Mouse (Mus musculus): ENCODE data around the gene Grk4. TPM values are rescaled to one million over a fixed set of nuclear protein-coding genes. Genes with fewer than 3 reads are reported as not detected.

Gene Grk4
- polyA plus RNA-seq, 1 experiment from 2014 or later: 4.1 TPM

DNA sequence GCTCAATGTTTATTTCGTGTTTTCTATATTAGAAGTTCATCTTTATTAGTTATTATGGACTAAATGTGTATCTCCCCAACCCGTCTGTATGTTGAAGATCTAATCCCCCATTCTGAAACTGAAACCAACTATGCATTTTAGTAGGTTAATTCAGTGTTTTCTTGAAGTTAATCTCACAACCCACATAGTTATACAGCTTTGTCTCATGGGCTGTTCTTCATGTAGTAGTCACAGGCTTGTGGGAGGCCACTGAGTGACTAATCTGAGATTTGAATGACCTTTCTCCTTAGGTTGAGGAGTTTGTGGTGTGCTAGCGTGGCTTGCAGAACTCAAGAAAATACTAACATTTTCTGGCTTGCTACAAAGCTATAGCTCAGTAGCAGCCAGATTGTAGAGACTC is 124.8 kb downstream of the Grk4 start:
- H3K4me1 ChIP-seq: no peaks in the 10 kb centered on the region
- no peak overlapping the region for H3K27ac ChIP-seq
- no peak for ATAC-seq (ENCODE audit: insufficient number of reproducible peaks, insufficient read depth, low FRiP score, low TSS enrichment, low read depth)
- no peaks in the 10 kb centered on the region for H3K9me3 ChIP-seq
- peaks cover 41% of the 10 kb centered on the region for H3K36me3 ChIP-seq
- H3K9ac ChIP-seq: no peak overlapping the region
- H3K4me2 ChIP-seq: no peak overlapping the region
- WGBS: 86% methylated on average over 3 of the region's 3 CpGs
- no peak overlapping the region for H3K4me3 ChIP-seq
- H3K27me3 ChIP-seq: no peaks in the 10 kb centered on the region

- peaks cover 47% of the 10 kb centered on the region for H3K36me3 ChIP-seq
- H3K4me3 ChIP-seq: no peak overlapping the region
- no peaks in the 10 kb centered on the region for H3K4me1 ChIP-seq
- H3K9me3 ChIP-seq: no peaks in the 10 kb centered on the region
- 76% methylated on average over 2 of the region's 2 CpGs for WGBS
- H3K27me3 ChIP-seq: no peaks in the 10 kb centered on the region
- H3K4me2 ChIP-seq: no peak overlapping the region
- no peak overlapping the region for H3K27ac ChIP-seq
- no peak overlapping the region for H3K9ac ChIP-seq
- ATAC-seq (ENCODE audit: insufficient number of reproducible peaks, insufficient read depth, low FRiP score, low TSS enrichment, low read depth): no peak
These were observed 131.0 kb downstream of the Grk4 start for GRCm38 (mm10) chr5:34791141-34791540.

GRCm38 (mm10) chr5:34800292-34800953 is 140.2 kb downstream of the Grk4 start:
- Histone ChIP-seq H3K27ac (no peak overlapping the region), H3K27me3 (no peaks in the 10 kb centered on the region), H3K4me3 (no peak overlapping the region), H3K9me3 (no peaks in the 10 kb centered on the region), H3K9ac (no peak overlapping the region), H3K4me2 (no peak overlapping the region), H3K4me1 (peaks cover 6% of the 10 kb centered on the region; the same call in 1 of the 2 replicates), H3K36me3 (peaks cover 58% of the 10 kb centered on the region)
- ATAC-seq (ENCODE audit: insufficient number of reproducible peaks, insufficient read depth, low FRiP score, low TSS enrichment, low read depth): no peak
- WGBS: 93% methylated on average over 5 of the region's 5 CpGs

MicroRNAs encoded within 50 kb of the gene (microRNA counts, 519-probe panel; counts per million panel counts)
- 1,964 counts per million, percentile 51 among the panel's probes with 10 or more counts for microRNA mmu-miR-467g

Small RNA genes lying within 50 kb of the gene (microRNA-seq; reads per million reads assigned to microRNA genes)
- gene Mir467g: not detected

Other genes starting within 250 kb of the Grk4 start
- gene Tnip2, start 146.4 kb upstream of the Grk4 start, polyA plus RNA-seq (2015; fragmentation: Nextera tagmentation; extraction: Ambion mirVana): 24.6 and 25.2 TPM in 2 replicates
- 8.3 and 13.9 TPM in 2 replicates for gene Sh3bp2, start 134.5 kb upstream of the Grk4 start, polyA plus RNA-seq (2015; fragmentation: Nextera tagmentation; extraction: Ambion mirVana)
- 196 and 208 TPM in 2 replicates for gene Add1, start 86.7 kb upstream of the Grk4 start, polyA plus RNA-seq (2015; fragmentation: Nextera tagmentation; extraction: Ambion mirVana)
- 129 and 146 TPM in 2 replicates for gene Mfsd10, start 23.2 kb upstream of the Grk4 start, polyA plus RNA-seq (2015; fragmentation: Nextera tagmentation; extraction: Ambion mirVana)
- gene Nop14, start 231 bp upstream of the Grk4 start, polyA plus RNA-seq (2015; fragmentation: Nextera tagmentation; extraction: Ambion mirVana): 29.4 and 32.5 TPM in 2 replicates
- 15.5 and 15.6 TPM in 2 replicates for gene Htt, start 101.4 kb downstream of the Grk4 start, polyA plus RNA-seq (2015; fragmentation: Nextera tagmentation; extraction: Ambion mirVana)
- 0.48 and 0.60 TPM in 2 replicates for gene Msantd1, start 247.6 kb downstream of the Grk4 start, polyA plus RNA-seq (2015; fragmentation: Nextera tagmentation; extraction: Ambion mirVana)

Data from embryonic facial prominence, embryonic 13.5 days (tissue).